Mouse (Mus musculus): Measurements from ENCODE around the gene Chl1. TPM values are rescaled to one million over a fixed set of nuclear protein-coding genes. Genes with fewer than 3 reads are reported as not detected.

The Chl1 gene
- polyA plus RNA-seq, 1 experiment from 2014 or later: 3.1 TPM

DNA sequence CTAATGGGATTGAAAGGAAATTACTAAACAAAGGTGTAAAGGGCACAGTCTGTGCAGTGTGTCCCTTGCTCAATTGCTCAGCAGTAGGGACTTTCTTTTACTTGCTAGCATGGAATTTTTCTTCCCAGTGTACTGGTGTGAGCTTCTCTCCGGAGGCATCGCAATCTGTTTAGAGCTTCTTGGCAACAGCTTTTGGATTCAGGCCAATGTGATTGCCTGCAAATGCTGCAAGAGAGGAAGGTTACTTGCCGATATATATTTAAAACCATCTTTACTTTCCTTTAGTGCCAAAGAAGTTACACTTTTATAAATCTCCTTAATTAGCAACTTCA is 48.5 kb downstream of the Chl1 start:
- TF ChIP-seq CTCF (IDR thresholded peaks at IDR 0.05; ENCODE audit: low read depth): no peak
- Histone ChIP-seq H3K27me3 (replicated peaks; ENCODE audit: control insufficient read depth, insufficient read depth, low read length) (no peaks in the 10 kb centered on the region), H3K9ac (ENCODE audit: low read depth, low read length) (no peak overlapping the region), H3K9me3 (ENCODE audit: control insufficient read depth) (no peaks in the 10 kb centered on the region), H3K4me2 (replicated peaks; ENCODE audit: low read depth) (no peak overlapping the region), H3K36me3 (ENCODE audit: control insufficient read depth, insufficient read depth) (no peaks in the 10 kb centered on the region), H3K4me1 (replicated peaks; ENCODE audit: control insufficient read depth, insufficient read depth, low read length) (no peaks in the 10 kb centered on the region), H3K4me3 (ENCODE audit: low read depth, low read length) (no peak overlapping the region), H3K27ac (ENCODE audit: low read depth, low read length) (no peak overlapping the region)
- WGBS: 52% methylated on average over 3 of the region's 3 CpGs
- no peak for ATAC-seq

DNA sequence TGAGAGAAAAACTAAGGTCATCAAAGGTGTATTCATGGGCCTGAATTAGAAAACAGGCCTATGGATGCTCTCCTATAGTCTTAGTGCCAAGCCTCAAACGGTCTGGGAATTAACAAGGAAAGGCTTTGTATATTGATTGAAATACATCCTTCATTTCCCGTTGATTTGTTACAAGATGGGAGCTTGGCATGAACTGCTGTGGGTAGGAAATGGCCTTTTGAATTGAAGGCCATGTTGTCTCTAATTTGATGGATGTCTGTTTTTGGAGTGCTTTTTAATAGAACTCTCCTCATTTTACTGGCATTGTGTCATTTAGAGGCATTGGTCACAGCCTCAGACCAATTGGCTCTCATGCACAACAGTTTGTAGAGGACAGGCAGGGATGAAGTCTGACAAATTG is 49.0 kb downstream of the Chl1 start:
- WGBS: 66% methylated on average over 2 of the region's 2 CpGs
- no peaks in the 10 kb centered on the region for H3K27me3 ChIP-seq (replicated peaks; ENCODE audit: control insufficient read depth, insufficient read depth, low read length)
- H3K36me3 ChIP-seq (ENCODE audit: control insufficient read depth, insufficient read depth): no peaks in the 10 kb centered on the region
- TF ChIP-seq CTCF (IDR thresholded peaks at IDR 0.05; ENCODE audit: low read depth): no peak
- H3K27ac ChIP-seq (ENCODE audit: low read depth, low read length): no peak overlapping the region
- H3K9ac ChIP-seq (ENCODE audit: low read depth, low read length): no peak overlapping the region
- no peaks in the 10 kb centered on the region for H3K9me3 ChIP-seq (ENCODE audit: control insufficient read depth)
- no peaks in the 10 kb centered on the region for H3K4me1 ChIP-seq (replicated peaks; ENCODE audit: control insufficient read depth, insufficient read depth, low read length)
- H3K4me3 ChIP-seq (ENCODE audit: low read depth, low read length): no peak overlapping the region
- no peak overlapping the region for H3K4me2 ChIP-seq (replicated peaks; ENCODE audit: low read depth)
- ATAC-seq: no peak

DNA sequence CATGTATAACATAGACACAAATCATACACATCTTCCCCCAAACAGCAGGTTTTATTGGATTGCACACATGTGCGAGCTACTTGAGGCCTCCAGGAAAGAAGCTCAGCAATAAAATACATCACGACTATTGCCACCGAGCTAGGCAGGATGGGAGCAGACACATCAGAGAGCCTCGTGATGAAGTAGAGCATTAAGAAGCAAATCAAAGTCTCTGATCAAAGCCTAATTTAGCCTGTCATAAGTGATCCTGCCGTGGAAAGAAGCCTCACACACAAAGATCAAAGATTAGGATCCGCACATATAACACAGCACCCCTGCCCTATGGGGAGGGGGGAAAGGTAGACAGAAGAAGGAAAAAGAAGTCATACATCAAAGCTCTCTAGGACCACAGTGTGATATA is 54.4 kb downstream of the Chl1 start:
- Histone ChIP-seq H3K9ac (ENCODE audit: low read depth, low read length) (no peak overlapping the region), H3K27ac (ENCODE audit: low read depth, low read length) (no peak overlapping the region), H3K4me3 (ENCODE audit: low read depth, low read length) (no peak overlapping the region), H3K4me2 (replicated peaks; ENCODE audit: low read depth) (no peak overlapping the region), H3K9me3 (ENCODE audit: control insufficient read depth) (no peaks in the 10 kb centered on the region), H3K4me1 (replicated peaks; ENCODE audit: control insufficient read depth, insufficient read depth, low read length) (no peaks in the 10 kb centered on the region), H3K36me3 (ENCODE audit: control insufficient read depth, insufficient read depth) (no peaks in the 10 kb centered on the region), H3K27me3 (replicated peaks; ENCODE audit: control insufficient read depth, insufficient read depth, low read length) (no peaks in the 10 kb centered on the region)
- 62% methylated on average over 6 of the region's 6 CpGs for WGBS
- no peak for TF ChIP-seq CTCF (IDR thresholded peaks at IDR 0.05; ENCODE audit: low read depth)
- ATAC-seq: no peak

DNA sequence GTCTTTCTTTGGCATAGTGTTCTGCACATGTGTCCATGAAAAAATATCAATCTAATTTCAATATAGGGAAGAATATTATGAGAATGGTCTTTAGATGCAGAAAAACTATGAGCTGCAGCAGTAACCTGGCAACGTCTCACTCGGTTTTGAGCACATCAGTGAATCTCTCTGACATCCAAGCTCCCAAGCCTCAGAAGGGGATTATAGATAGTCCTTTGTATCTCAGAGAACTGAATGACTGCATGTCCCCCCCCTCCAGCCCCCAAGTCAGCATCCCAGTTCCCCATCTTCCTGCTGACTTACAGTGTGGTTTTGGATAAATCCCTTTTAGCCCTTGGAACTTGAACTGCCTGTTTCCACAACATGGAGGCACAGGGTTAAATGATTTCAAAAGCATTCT is 56.9 kb downstream of the Chl1 start:
- ATAC-seq: no peak
- no peaks in the 10 kb centered on the region for H3K27me3 ChIP-seq (replicated peaks; ENCODE audit: control insufficient read depth, insufficient read depth, low read length)
- H3K9ac ChIP-seq (ENCODE audit: low read depth, low read length): no peak overlapping the region

DNA sequence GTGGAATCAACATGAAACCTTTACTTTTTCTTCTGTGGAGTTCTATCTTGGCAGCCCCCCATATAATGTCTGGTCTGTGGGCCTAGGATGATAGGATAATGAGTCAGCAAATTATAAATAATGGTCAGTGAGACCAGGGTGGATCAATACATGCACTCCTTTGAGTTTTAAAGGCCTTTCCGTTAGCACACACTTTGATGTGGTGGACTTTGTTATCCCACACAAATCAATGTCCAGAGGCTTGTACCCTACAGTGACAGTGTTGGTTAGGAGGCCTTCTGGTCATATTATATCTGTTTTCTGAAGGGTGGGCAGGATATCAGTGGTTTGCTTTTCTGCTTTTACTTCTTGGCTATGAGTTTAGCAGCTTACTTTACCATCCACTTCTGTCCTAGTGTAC is 62.3 kb downstream of the Chl1 start:
- Histone ChIP-seq H3K4me3 (ENCODE audit: low read depth, low read length) (no peak overlapping the region), H3K27ac (ENCODE audit: low read depth, low read length) (no peak overlapping the region), H3K36me3 (ENCODE audit: control insufficient read depth, insufficient read depth) (no peaks in the 10 kb centered on the region), H3K4me2 (replicated peaks; ENCODE audit: low read depth) (no peak overlapping the region), H3K27me3 (replicated peaks; ENCODE audit: control insufficient read depth, insufficient read depth, low read length) (no peaks in the 10 kb centered on the region), H3K4me1 (replicated peaks; ENCODE audit: control insufficient read depth, insufficient read depth, low read length) (no peaks in the 10 kb centered on the region), H3K9me3 (ENCODE audit: control insufficient read depth) (no peaks in the 10 kb centered on the region), H3K9ac (ENCODE audit: low read depth, low read length) (no peak overlapping the region)
- TF ChIP-seq CTCF (IDR thresholded peaks at IDR 0.05; ENCODE audit: low read depth): no peak
- 62% methylated on average over 1 of the region's 1 CpGs for WGBS
- ATAC-seq: no peak

More for the DNA sequence above, 56.9 kb downstream of the Chl1 start:
- Histone ChIP-seq H3K4me1 (replicated peaks; ENCODE audit: control insufficient read depth, insufficient read depth, low read length) (no peaks in the 10 kb centered on the region), H3K27ac (ENCODE audit: low read depth, low read length) (no peak overlapping the region), H3K4me3 (ENCODE audit: low read depth, low read length) (no peak overlapping the region), H3K36me3 (ENCODE audit: control insufficient read depth, insufficient read depth) (no peaks in the 10 kb centered on the region), H3K4me2 (replicated peaks; ENCODE audit: low read depth) (no peak overlapping the region), H3K9me3 (ENCODE audit: control insufficient read depth) (no peaks in the 10 kb centered on the region)
- WGBS: 70% methylated on average over 2 of the region's 2 CpGs
- no peak for TF ChIP-seq CTCF (IDR thresholded peaks at IDR 0.05; ENCODE audit: low read depth)

DNA sequence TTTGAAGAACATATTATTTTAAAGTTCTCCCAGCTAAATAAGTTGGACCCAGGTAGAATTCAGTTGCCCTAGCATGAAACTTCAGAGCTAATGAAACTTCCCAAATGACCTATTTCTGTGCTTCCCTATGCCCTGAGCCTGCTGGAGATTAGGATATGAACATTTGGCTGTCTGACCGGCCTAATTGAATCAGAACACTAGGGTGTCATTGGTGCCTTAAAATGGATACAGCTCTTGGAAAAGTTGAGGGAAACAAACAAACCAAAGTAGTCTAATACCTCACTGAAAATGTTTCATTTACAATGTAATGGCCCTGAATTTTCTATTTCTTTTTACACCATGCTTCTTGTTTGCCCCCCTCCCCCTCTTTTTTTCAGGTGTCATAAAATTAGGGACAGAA is 73.8 kb downstream of the Chl1 start:
- Histone ChIP-seq H3K4me2 (replicated peaks; ENCODE audit: low read depth) (no peak overlapping the region), H3K4me3 (ENCODE audit: low read depth, low read length) (no peak overlapping the region), H3K4me1 (replicated peaks; ENCODE audit: control insufficient read depth, insufficient read depth, low read length) (no peaks in the 10 kb centered on the region), H3K27me3 (replicated peaks; ENCODE audit: control insufficient read depth, insufficient read depth, low read length) (no peaks in the 10 kb centered on the region), H3K27ac (ENCODE audit: low read depth, low read length) (no peak overlapping the region), H3K36me3 (ENCODE audit: control insufficient read depth, insufficient read depth) (no peaks in the 10 kb centered on the region), H3K9ac (ENCODE audit: low read depth, low read length) (no peak overlapping the region), H3K9me3 (ENCODE audit: control insufficient read depth) (no peaks in the 10 kb centered on the region)
- no peak for TF ChIP-seq CTCF (IDR thresholded peaks at IDR 0.05; ENCODE audit: low read depth)
- 92% methylated on average over 1 of the region's 1 CpGs for WGBS
- no peak for ATAC-seq

DNA sequence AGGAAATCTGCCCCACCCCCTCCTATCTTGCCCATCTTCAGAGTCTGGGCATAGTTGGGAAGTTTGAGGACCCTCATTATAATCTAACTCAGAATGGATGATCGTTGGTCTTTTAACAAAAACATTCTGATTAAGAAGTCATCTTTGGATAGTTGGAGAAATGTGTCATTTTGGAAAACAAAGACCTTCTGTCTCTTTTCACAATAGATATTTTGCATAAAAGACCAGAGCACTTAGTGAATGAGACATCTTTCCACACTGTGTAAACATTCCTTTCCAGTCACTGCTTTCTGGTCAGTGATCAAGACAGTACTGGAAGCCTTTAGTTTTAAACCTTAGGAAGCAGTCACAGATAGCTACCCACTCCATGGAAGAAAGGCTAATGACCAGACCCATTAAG is 75.3 kb downstream of the Chl1 start:
- TF ChIP-seq CTCF (IDR thresholded peaks at IDR 0.05; ENCODE audit: low read depth): no peak
- 61% methylated on average over 1 of the region's 1 CpGs for WGBS
- no peaks in the 10 kb centered on the region for H3K4me1 ChIP-seq (replicated peaks; ENCODE audit: control insufficient read depth, insufficient read depth, low read length)

More for the DNA sequence above, 75.3 kb downstream of the Chl1 start:
- no peaks in the 10 kb centered on the region for H3K27me3 ChIP-seq (replicated peaks; ENCODE audit: control insufficient read depth, insufficient read depth, low read length)
- no peak overlapping the region for H3K9ac ChIP-seq (ENCODE audit: low read depth, low read length)
- no peak overlapping the region for H3K4me3 ChIP-seq (ENCODE audit: low read depth, low read length)
- H3K9me3 ChIP-seq (ENCODE audit: control insufficient read depth): no peaks in the 10 kb centered on the region
- H3K36me3 ChIP-seq (ENCODE audit: control insufficient read depth, insufficient read depth): no peaks in the 10 kb centered on the region
- no peak overlapping the region for H3K27ac ChIP-seq (ENCODE audit: low read depth, low read length)
- no peak for ATAC-seq
- H3K4me2 ChIP-seq (replicated peaks; ENCODE audit: low read depth): no peak overlapping the region

All from intestine, postnatal 0 days (tissue).